Mouse (Mus musculus): ENCODE data around the gene Zfp106. TPM values are rescaled to one million over a fixed set of nuclear protein-coding genes. Genes with fewer than 3 reads are reported as not detected.
A peak's percentile ranks its signal among the peaks of the same experiment; 100 is the strongest.
"Not testable (repeated sequence)": the region's sequence is repeated elsewhere in the genome, so short reads cannot be mapped to it uniquely, and the experiment has no call there.

The Zfp106 gene
- polyA plus RNA-seq, 1 experiment from 2014 or later = 61.8 TPM

DNA sequence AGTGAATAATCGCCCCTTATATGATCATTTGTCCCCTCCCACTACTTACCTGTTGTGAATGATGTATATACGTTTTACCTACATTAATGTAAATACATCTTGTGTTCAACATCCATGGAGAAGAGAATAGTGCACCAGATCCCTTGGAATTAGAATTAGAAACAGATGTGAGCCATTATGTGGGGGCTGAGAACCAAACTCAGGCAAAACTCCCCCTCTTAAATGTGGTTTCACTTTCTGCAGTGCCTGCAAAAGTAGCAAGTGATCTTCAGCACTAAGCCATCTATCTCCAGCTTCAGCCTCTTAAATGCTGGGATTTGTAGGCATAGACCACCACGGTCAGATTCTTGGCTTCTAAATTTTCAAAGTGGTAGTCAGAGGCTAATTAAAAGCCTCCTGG lies 11.5 kb upstream of the Zfp106 start:
- no peak for ATAC-seq (ENCODE audit: insufficient number of reproducible peaks, insufficient read depth, low FRiP score, low TSS enrichment, low read depth)
- no peak overlapping the region for H3K4me3 ChIP-seq (replicated peaks)
- no peaks in the 10 kb centered on the region for H3K27me3 ChIP-seq
- peak overlapping the region; percentile 36; the same call in 1 of the 2 replicates for H3K27ac ChIP-seq
- WGBS = 44% methylated on average over 3 of the region's 3 CpGs
- peaks cover 19% of the 10 kb centered on the region; the same call in 1 of the 2 replicates for H3K36me3 ChIP-seq
- H3K4me2 ChIP-seq = no peak overlapping the region
- no peaks in the 10 kb centered on the region for H3K9me3 ChIP-seq
- no peak overlapping the region for H3K9ac ChIP-seq (replicated peaks)
- peaks cover 29% of the 10 kb centered on the region for H3K4me1 ChIP-seq (replicated peaks)

DNA sequence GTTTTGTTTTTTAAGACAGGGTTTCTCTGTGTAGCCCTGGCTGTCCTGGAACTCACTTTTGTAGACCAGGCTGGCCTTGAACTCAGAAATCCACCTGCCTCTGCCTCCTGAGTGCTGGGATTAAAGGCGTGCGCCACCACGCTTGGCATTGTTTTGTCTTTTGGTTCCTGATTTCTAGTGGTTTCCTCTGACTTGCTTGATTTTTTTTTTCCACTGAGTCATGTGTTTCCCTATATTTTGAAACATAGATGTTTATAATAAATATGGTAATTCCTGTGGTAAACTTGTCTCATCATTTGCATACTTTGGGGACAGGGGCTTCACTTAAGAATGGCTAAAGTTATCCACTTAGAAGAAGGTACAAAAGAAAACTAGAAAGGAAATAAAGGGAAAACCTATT lies 8.5 kb upstream of the Zfp106 start:
- H3K4me1 ChIP-seq (replicated peaks) = peaks cover 33% of the 10 kb centered on the region
- not testable (repeated sequence) for H3K9me3 ChIP-seq; ATAC-seq (ENCODE audit: insufficient number of reproducible peaks, insufficient read depth, low FRiP score, low TSS enrichment, low read depth); H3K27me3 ChIP-seq; H3K9ac ChIP-seq (replicated peaks); H3K4me2 ChIP-seq; H3K27ac ChIP-seq; H3K4me3 ChIP-seq (replicated peaks)
- WGBS = 97% methylated on average over 3 of the region's 3 CpGs
- H3K36me3 ChIP-seq = peaks cover 16% of the 10 kb centered on the region; the same call in 1 of the 2 replicates

DNA sequence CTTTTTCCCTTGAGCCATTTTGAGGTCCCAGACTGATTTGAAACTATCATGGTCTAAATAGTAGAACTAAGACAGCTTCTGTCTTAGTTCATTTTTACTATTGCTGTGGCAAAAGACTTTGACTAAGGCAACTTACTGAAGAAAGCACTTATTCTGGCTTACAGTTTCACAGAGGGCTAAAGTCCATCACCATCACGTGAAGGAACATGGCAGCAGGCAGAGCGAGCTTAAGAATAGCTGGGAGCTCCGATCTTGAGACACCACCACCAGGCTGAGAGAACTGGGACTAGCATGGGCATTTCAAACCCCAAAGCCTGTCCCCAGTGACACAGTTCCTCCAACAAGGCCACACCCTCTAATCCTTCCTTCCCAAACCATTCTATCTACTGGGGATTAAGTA lies 7.4 kb upstream of the Zfp106 start:
- H3K36me3 ChIP-seq = peaks cover 16% of the 10 kb centered on the region; the same call in 1 of the 2 replicates
- no peak overlapping the region for H3K4me2 ChIP-seq
- no peaks in the 10 kb centered on the region for H3K9me3 ChIP-seq
- H3K4me3 ChIP-seq (replicated peaks) = no peak overlapping the region
- no peak overlapping the region for H3K27ac ChIP-seq
- WGBS = 95% methylated on average over 3 of the region's 3 CpGs
- no peaks in the 10 kb centered on the region for H3K27me3 ChIP-seq
- H3K4me1 ChIP-seq (replicated peaks) = peaks cover 25% of the 10 kb centered on the region
- no peak for ATAC-seq (ENCODE audit: insufficient number of reproducible peaks, insufficient read depth, low FRiP score, low TSS enrichment, low read depth)
- H3K9ac ChIP-seq (replicated peaks) = no peak overlapping the region

DNA sequence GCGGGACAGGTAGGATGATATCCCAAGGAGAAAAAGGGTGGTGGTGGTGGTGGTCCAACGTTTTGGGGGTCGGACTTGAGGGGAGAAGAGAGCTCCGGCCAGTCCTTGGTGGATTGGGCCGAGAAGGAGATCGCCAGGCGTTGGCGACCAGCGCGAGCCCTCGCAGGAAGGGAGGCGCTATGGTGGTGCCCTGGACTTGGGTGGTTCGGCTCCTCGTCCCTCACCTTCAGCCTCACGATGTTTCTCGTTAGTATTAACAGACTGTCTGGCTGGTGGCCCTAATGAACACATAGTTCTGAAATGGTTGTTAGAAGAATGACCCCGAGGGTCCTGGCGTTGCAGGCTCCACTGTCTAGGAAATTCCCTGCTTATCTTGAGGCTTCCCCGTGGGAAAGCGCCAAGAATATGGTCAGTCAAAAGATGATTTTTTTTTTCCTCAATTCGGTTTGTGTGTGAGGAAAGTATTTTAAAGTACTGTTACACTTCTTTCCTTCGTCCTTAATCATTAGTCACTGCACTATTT lies 4.2 kb upstream of the Zfp106 start:
- WGBS = 1% methylated on average over 22 of the region's 22 CpGs
- Histone ChIP-seq H3K9me3 (no peaks in the 10 kb centered on the region), H3K9ac (replicated peaks) (peak overlapping the region; percentile 77), H3K4me2 (peak overlapping the region; percentile 66), H3K36me3 (peaks cover 13% of the 10 kb centered on the region; the same call in 1 of the 2 replicates), H3K4me3 (replicated peaks) (peak overlapping the region; percentile 81), H3K27ac (peak overlapping the region; percentile 89), H3K27me3 (no peaks in the 10 kb centered on the region), H3K4me1 (replicated peaks) (peaks cover 10% of the 10 kb centered on the region)
- peak; percentile 74 for ATAC-seq (ENCODE audit: insufficient number of reproducible peaks, insufficient read depth, low FRiP score, low TSS enrichment, low read depth)

DNA sequence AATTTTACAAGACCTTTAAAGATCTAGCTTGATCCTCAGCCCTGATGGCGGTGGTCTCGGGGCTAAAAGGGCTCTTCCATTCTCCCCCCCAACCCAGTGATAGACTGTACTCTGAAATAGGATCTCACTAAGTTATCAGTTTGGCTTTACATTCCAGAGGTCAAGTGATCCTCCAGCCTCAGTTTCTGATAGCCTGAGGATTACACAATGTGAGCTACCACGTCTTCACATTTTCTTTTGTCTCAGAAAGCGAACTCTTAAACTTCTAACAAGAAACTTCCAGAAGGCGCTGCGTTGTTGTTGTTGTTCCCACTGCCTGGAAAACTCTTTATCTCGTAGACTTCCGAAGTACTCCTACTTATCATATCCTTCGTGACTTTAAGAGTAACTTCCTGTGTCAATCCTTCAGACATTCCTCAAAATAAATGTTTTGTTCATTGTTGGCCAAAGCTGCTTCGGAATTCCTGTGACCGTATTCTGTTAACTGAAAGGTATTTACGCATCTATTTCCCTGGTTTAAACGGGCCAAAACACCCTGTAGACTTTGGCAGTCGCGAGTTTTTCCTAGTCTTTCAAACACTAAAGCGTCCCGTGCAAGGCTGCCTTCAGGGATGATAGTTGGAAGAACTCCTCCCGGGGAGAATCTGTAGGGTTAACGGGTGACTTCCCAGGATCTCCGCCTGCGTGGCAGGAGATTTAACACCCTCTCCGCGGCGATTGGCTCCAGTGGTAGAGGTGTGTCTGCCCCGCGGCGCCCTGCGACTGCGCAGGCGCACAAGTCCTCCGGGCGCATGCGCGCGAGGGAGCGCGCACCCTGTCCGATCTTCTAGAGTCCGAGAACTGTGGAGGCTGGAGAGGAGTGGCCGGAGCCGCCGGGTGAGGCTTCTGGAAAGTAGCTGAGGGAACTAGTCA lies 3.5 kb upstream of the Zfp106 start, which contains the start of gene Snap23:
Gene Snap23, plus strand, starts transcription at position 786 of the 912 bp plus-strand sequence.
- peak; percentile 91 for ATAC-seq (ENCODE audit: insufficient number of reproducible peaks, insufficient read depth, low FRiP score, low TSS enrichment, low read depth)
- 1% methylated on average over 42 of the region's 42 CpGs for WGBS

DNA sequence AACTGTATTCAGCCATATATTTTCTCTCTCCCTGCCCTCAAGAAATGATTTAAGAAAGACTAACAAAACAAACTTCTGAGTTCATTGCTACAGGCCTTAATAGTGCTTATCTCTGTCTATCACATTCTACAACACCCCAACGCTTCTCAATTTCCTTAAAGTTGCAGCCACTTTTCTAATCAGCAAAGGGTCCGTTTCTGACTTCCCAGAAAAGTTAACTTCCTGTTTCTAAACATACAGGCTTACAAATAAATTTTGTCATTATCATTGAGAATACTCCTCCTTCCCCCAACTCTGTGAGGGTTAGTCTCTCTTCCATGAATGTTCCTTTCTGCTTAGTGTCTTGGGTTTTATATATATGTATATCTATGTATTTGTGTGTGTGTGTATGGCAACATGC lies 1.7 kb upstream of the Zfp106 start:
- no peaks in the 10 kb centered on the region for H3K27me3 ChIP-seq
- no peak for ATAC-seq (ENCODE audit: insufficient number of reproducible peaks, insufficient read depth, low FRiP score, low TSS enrichment, low read depth)
- H3K27ac ChIP-seq = no peak overlapping the region
- peaks cover 8% of the 10 kb centered on the region; the same call in 1 of the 2 replicates for H3K36me3 ChIP-seq
- no peaks in the 10 kb centered on the region for H3K9me3 ChIP-seq
- no peak overlapping the region for H3K4me2 ChIP-seq
- WGBS = 88% methylated on average over 2 of the region's 2 CpGs
- peaks cover 15% of the 10 kb centered on the region for H3K4me1 ChIP-seq (replicated peaks)
- H3K9ac ChIP-seq (replicated peaks) = no peak overlapping the region
- H3K4me3 ChIP-seq (replicated peaks) = no peak overlapping the region

More for the DNA sequence above, 3.5 kb upstream of the Zfp106 start, which contains the start of gene Snap23:
- H3K4me1 ChIP-seq (replicated peaks) = peaks cover 15% of the 10 kb centered on the region
- peak within 1 kb of the TSS; percentile 66 for H3K4me2 ChIP-seq
- no peaks in the 10 kb centered on the region for H3K9me3 ChIP-seq
- peak within 1 kb of the TSS; percentile 81 for H3K4me3 ChIP-seq (replicated peaks)
- no peaks in the 10 kb centered on the region for H3K27me3 ChIP-seq
- peak within 1 kb of the TSS; percentile 89 for H3K27ac ChIP-seq
- peak within 1 kb of the TSS; percentile 77 for H3K9ac ChIP-seq (replicated peaks)
- H3K36me3 ChIP-seq = peaks cover 13% of the 10 kb centered on the region; the same call in 1 of the 2 replicates

DNA sequence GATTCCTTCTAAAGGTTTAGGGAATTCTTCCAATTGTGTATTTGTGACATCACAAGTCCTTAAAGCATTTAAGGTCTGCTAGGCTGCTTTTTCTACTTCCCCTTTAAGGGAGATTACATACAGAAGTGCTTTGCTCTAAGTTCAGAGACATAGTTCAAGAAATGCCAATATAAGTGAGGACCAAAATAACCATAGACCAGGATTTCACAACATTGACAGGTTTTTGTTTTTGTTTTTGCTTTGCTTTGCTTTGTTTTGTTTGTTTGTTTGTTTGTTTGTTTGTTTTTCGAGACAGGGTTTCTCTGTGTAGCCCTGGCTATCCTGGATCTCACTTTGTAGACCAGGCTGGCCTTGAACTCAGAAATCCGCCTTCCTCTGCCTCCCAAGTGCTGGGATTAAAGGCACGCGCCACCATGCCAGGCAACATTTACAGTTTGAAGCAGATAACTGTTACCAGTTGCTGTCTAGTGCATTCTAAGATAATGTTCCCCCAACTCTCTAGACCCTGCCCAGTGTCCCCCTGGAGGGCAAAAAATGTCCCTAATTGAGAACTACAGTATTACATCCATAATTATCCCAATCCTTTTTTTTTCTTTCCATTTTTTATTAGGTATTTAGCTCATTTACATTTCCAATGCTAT lies 1.0 kb upstream of the Zfp106 start:
- H3K27ac ChIP-seq; H3K36me3 ChIP-seq; H3K4me3 ChIP-seq (replicated peaks); H3K9ac ChIP-seq (replicated peaks); H3K9me3 ChIP-seq; H3K4me2 ChIP-seq; ATAC-seq (ENCODE audit: insufficient number of reproducible peaks, insufficient read depth, low FRiP score, low TSS enrichment, low read depth); H3K27me3 ChIP-seq: not testable (repeated sequence)
- peaks cover 15% of the 10 kb centered on the region for H3K4me1 ChIP-seq (replicated peaks)
- WGBS = 94% methylated on average over 4 of the region's 4 CpGs

DNA sequence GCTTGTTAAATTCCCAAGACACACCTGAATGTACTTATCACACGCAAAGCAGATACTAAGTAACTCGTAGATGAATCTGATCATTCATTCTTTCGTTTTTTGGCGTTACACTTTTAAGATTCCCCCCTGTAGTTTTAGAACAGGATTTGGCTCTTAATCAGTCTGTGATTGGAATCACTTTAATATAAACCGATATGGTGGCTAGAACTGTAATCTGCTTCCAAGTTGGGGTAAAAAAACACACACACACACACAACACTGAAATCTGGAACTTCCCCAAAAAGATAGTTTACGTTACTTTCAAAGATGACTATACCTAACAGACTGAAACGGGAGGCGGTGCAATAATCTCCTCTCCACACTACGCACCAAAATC lies 796 bp downstream of the Zfp106 start:
- Histone ChIP-seq H3K4me1 (replicated peaks) (peaks cover 6% of the 10 kb centered on the region), H3K36me3 (peaks cover 9% of the 10 kb centered on the region; the same call in 1 of the 2 replicates), H3K9ac (replicated peaks) (peak overlapping the region; percentile 96), H3K9me3 (no peaks in the 10 kb centered on the region), H3K27me3 (no peaks in the 10 kb centered on the region), H3K4me3 (replicated peaks) (peak overlapping the region; percentile 90), H3K4me2 (peak overlapping the region; percentile 72), H3K27ac (no peak overlapping the region)
- WGBS = 19% methylated on average over 9 of the region's 9 CpGs
- ATAC-seq (ENCODE audit: insufficient number of reproducible peaks, insufficient read depth, low FRiP score, low TSS enrichment, low read depth) = no peak

DNA sequence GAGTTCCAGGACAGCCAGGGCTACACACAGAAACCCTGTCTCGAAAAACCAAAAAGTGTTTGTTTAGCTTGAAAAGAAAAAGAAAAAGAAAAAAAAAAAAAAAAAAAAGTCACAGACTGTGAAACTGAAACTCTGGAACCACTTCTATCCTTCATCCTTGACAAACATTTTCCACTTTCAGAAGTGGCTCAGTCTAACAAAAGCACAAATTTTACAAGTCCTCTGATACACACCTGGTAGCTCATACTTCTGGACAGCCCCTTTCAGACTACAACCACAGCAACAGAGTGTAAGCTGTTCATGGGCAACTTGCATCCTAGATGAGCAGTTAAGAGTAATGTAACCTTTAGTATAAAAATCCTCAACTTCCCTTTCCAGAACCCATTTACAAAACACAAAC lies 2.1 kb downstream of the Zfp106 start:
- H3K27ac ChIP-seq = no peak overlapping the region
- H3K4me2 ChIP-seq = no peak overlapping the region
- ATAC-seq (ENCODE audit: insufficient number of reproducible peaks, insufficient read depth, low FRiP score, low TSS enrichment, low read depth) = no peak
- no peak overlapping the region for H3K9ac ChIP-seq (replicated peaks)
- H3K9me3 ChIP-seq = no peaks in the 10 kb centered on the region
- H3K36me3 ChIP-seq = peaks cover 9% of the 10 kb centered on the region; the same call in 1 of the 2 replicates
- WGBS = 88% methylated on average over 1 of the region's 1 CpGs
- no peak overlapping the region for H3K4me3 ChIP-seq (replicated peaks)
- H3K4me1 ChIP-seq (replicated peaks) = peaks cover 6% of the 10 kb centered on the region
- no peaks in the 10 kb centered on the region for H3K27me3 ChIP-seq

DNA sequence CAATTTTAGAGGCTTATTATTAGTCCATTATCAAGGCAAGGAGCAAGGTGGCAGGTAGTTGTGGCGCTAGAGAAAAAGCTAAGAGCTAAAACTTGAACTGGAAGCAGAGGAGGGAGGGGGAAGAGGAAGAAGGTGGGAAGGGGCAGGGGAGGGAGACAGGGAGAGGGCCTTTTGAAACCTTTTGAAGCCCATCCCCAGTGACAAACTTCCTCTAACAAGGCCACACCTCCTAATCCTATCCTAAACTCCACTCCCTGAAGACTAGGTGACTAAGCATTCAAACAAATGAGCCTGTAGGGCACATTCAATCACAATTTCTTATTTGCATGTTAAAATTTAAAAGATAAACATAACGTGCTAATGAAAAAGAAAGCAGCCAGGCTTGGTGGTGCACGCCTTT lies 4.8 kb downstream of the Zfp106 start:
- peaks cover 6% of the 10 kb centered on the region for H3K4me1 ChIP-seq (replicated peaks)
- peaks cover 19% of the 10 kb centered on the region for H3K36me3 ChIP-seq
- H3K27me3 ChIP-seq = no peaks in the 10 kb centered on the region
- no peak overlapping the region for H3K27ac ChIP-seq
- no peak for ATAC-seq (ENCODE audit: insufficient number of reproducible peaks, insufficient read depth, low FRiP score, low TSS enrichment, low read depth)
- WGBS = 85% methylated on average over 3 of the region's 3 CpGs
- H3K9ac ChIP-seq (replicated peaks) = no peak overlapping the region
- no peak overlapping the region for H3K4me3 ChIP-seq (replicated peaks)
- H3K4me2 ChIP-seq = no peak overlapping the region
- H3K9me3 ChIP-seq = no peaks in the 10 kb centered on the region

DNA sequence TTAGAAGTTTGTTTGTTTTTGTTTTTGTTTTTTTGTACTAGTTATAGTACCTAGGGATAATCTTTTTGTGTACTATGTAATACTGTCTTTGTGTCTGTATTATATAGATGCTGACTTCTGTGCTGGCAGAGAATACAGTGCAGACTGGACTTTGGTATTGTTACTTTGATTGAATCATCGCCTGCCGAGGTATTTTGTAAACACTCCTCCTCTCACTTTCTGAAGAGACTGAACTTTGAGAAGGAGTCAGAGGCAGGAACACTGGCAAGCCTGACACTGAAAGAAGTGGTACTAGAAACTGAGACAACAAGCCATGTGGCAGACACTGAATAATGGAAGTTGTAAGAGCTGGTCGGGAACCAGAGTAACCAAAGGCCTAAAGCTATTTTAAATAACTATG lies 6.8 kb downstream of the Zfp106 start:
- Histone ChIP-seq H3K4me3 (replicated peaks) (no peak overlapping the region), H3K27ac (no peak overlapping the region), H3K9me3 (no peaks in the 10 kb centered on the region), H3K36me3 (peaks cover 36% of the 10 kb centered on the region), H3K4me2 (no peak overlapping the region), H3K4me1 (replicated peaks) (no peaks in the 10 kb centered on the region), H3K9ac (replicated peaks) (no peak overlapping the region), H3K27me3 (no peaks in the 10 kb centered on the region)
- 83% methylated on average over 3 of the region's 3 CpGs for WGBS
- ATAC-seq (ENCODE audit: insufficient number of reproducible peaks, insufficient read depth, low FRiP score, low TSS enrichment, low read depth) = no peak
